Mouse (Mus musculus) A20 (cell line): ENCODE measurements around the gene Baz2b.
A peak's percentile ranks its signal among the peaks of the same experiment; 100 is the strongest.

Experiments used
- DNase-seq: peaks from one replicate; pipeline ENCODE4 v3.0.0-alpha.2; 2011; ENCODE audit warnings: low read depth, low spot score

The Baz2b gene

DNA sequence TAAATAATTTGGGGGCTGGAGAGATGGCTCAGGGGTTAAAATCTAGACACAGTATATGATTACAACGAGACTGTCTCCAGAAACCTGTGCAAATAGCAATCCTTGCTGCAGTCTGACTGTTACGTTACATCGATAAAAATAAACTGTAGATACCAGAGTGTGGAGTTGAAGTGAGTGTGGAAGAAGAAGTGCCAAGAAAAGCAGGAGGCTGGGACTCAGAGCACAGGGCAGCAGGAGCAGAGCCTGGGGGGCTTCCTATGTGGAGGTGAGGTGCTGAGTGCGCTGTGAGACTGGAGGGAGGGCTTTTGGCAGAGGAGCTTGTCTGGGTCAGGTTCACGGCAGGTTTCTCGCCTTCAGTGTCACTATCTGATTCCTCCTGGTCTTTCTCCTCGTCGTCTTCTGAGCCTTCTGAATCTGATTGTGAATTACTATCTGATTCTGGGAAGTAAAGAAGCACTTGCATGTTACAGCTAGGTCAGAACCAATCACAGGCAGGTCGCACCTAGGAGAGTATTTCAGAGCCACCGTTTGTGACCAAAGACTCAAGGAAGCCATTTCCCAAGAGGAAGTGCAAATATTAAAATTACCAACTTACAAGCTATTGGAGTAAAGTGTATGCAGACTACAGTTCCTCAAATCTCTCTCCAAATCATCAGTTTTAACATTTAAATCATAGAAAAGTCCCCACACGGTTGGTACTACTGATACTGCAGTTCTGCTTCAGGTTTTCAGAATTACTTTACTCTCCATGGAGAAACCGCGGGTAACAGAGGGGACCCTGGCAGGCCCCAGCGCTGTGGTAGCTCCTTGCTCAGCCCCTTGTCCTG is 249.8 kb downstream of the Baz2b start:
- DNase-seq: peak; percentile 73

DNA sequence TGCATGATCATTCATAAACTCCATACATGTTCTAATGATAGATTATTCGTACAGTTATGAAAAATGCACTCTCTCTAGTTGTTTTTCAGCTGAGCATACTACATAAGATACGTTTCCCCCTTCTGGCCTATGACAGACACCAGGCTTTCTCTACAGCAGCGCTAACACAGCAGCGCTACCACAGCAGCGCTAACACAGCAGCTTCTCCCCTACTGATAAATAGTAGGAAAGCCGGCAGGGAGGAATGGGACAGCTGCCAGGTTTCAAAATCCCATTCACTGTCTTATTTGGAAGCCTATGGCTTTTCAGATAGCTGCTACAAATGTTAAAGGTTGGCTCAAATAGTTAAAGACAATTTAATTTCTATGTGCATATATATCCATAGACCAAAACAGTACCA is 251.1 kb downstream of the Baz2b start:
- no peak for DNase-seq

DNA sequence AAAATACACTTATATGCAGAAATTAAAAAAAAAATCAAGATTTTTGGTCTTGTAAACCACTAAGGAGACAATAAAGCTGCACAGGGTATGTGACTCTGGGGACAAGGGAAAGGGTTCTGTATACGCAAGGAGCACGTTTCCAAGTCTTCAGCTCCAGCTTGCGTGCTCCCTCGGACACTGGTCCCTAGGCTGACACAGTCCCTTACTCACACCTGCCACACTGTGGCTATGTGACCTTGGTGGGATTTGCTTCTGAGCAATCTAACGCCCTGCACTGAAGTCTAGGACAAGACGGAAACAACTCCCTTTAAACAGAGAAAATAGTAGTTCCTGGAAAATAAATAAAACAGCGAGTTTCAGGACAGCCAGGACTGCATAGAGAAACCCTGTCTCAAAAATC is 253.7 kb downstream of the Baz2b start:
- DNase-seq: no peak

DNA sequence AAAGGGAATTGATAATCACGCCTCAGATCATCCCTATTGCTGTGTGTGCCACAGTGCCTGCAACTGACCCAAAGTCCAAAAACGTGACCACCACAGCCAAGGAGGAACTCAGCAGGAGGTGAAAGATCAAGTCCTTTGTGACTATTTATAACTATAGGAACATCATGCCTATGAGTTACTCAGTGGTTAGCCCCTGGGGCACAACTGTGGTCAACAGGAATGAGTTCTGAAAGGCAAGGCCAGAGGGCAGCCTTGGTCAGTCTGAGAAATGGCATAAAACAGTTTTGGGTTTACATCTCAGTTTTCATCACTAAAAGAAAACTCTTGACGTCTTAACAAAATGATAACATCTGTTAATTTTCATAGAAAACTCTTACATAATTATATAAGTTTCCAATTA is 254.8 kb downstream of the Baz2b start:
- DNase-seq: no peak

DNA sequence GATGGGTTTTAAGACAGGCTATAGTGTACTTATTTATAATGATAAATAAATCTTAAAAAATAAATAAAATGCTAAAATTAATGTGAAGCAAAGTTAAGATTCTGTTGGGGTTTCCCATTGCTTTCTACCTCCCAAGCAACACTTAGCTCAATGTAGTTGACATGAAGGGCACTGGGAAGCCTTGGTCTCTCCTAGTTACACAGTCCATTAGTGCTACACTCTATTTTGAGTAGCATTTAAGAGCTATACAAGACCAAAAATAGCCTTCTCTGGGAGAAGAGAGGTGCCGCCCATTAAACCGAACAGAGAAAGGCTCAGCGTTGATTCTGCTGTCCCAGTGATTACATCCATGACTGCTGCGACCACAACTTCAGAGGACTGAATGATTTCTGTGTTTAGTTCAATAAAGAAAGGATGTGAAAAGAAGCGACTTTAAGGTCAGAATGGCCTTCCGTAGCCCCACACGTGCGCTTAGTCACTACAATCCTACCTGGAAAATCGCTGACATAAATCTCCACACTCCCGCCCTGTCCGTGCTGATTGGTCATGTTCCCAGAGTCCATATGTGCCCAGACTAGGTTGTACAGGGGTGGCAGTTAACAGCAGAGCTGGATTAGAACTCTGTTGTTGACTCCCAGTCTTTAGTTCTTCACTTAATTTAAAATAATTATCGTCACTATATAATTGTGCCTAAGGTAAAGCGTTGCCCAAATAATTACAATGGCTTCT is 257.2 kb downstream of the Baz2b start:
- DNase-seq: no peak

DNA sequence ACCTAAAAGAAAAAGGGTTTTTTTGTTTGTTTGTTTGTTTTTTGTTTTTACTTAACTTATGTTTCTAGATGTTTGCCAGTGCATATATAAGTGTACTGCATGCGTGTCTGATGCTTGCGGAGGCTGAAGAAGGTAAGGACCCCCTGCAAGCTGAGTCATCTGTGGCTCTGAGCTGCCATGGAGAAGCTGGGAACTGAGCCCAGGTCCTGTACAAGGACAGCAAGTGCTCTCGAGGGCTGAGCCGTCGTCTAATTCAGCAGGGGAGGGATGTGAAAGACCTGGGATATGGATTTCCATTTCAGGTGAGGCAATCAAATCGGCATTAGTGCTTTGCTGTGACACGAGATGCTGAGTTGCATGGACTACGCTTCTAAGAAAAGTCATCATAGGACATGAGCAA is 257.9 kb downstream of the Baz2b start:
- DNase-seq: no peak

DNA sequence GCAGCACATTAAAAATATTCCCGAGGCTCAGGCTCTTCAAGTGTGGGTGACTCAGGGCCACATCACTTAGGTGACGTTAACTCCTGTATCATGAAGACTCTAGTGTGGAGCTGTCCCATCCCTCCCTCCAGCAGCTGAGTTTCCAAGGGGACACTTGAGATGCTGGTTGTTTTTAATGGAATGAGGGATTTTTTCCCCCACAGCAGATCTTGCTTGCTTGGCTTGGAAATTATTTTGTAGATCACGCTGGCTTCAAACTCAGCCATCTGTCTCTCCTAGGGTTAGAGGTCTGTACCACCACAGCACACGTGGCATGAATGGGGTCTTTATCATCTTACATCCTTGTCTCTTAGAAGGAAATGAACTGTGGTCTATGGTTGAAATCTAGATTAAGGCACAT is 258.5 kb downstream of the Baz2b start:
- DNase-seq: no peak

DNA sequence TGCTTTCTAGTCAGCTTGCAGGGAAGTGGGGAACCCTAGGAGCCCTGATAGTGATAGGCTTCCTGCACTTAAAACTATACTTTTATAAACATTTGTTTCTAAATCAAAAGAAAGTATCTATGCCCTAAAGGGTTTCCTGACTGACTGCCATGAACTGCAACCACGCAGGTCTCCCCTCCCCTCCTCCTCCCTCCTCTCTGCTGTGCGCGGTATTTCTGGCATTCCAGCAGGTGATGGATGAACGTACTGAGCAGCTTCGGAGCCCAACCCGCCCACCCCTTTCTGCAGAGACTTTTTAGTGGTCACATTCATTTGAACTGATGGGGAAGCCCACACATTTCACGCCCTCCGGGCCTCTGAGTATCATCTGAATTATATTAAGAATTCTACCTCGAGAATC is 273.3 kb downstream of the Baz2b start:
- peak; percentile 56 for DNase-seq

DNA sequence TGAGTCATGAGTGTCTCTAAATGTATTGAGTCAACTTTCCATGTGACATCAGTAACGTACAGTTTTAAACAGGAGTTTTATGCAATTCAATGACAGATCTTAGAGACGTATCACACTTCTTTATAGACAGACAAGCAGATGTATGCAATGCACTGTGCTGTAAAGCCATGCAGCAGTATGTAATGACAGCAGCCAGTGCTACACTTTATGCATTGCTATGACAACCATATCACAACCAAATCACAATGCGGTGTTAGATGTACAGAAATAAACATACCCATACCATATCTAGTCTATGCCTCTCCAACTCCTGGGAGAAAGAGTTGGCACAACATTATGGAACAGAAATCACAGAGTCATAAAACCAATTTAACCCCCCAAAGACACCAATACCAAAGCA is 276.5 kb downstream of the Baz2b start:
- no peak for DNase-seq

DNA sequence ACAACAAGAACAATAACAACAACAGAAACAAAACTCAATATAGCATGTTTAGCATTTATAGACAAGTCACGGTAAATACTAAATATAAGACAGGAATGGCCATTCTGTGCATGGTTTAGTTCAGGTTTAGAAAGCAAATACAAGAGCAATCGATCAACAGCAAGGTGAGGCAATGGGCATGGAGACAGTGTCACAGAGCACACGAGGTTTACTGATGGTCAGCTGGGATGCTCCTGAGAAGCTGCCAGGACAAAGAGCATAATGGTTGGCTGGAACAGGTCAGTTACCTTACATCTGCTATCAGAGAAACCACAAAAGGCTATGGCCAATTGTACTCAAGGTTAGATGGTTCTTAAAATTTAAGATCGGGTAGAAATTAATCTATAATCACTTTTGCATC is 277.4 kb downstream of the Baz2b start:
- no peak for DNase-seq

DNA sequence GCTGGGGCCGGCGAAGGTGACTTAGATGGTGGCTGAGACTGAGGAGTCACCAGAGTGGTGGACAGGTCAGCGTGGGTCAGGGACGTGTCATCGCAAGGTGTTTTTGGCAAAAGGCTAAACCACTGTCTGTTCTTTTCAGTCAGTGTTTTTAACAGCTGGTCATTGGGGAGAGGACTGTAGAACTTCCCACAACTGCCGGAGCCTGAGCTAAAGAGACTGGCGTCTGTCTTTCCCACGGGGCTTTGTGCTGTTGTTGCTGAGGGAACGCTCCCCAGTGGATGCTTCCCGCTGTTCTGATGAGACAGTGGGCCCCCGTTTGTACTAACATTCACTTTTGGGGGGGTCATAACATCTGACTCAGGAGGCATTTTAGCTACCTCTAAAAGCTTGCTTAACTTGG is 296.0 kb downstream of the Baz2b start:
- DNase-seq: no peak

DNA sequence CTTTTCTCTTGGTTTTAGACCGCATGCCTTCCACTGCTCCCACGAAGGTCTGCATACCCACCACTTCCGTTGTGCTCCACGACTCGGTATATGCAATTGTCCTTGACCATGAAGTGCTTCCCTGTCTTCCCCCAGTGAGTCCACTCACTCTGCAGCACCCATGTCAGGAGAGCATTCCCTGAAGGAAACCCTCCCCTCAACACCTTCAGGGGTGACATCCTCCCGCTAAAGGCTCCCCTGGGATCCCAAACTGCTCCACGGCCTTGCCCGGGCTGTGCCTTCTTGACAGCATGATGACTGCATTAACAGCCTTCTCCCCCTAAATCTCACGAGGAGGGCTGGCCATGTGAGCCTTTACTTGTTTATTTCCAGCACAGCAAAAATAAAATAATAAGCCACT is 301.6 kb downstream of the Baz2b start:
- DNase-seq: no peak

DNA sequence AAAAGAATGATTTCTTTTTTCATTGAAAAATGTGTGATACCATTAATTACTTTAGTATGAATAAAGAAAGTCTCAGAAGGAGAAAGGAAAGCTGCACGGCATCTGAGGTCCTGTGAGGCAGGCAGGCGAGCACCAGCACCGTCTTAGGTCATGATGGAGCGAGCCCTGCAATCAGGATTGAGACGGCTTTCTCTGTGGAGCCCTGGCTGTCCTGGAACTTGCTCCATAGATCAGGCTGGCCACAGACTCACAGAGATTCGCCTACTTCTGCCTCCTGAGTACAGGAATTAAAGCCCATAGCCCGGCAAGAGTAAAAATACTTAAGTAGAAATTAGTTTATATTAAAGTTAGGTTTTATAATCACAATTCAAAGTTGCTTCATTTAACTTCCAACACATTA is 305.6 kb downstream of the Baz2b start:
- DNase-seq: no peak

DNA sequence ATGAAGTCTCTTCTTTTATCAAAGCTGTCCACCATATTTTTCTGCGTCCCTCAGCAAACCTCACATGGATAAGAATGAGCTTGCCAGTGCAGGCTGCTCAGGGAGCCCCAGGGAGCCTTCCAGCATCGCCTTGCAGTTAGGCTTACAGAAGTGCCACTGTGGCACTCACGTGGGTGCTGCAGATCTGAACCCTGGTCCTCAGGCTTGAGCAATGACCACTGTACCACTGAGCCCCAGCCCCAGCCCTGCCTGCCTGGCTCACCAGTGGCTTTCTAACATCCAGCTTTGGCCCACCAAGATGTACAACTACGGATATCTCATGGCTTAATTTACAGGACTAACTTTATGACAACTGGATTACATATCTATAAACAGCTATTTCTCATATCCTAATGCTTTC is 311.0 kb downstream of the Baz2b start:
- no peak for DNase-seq

DNA sequence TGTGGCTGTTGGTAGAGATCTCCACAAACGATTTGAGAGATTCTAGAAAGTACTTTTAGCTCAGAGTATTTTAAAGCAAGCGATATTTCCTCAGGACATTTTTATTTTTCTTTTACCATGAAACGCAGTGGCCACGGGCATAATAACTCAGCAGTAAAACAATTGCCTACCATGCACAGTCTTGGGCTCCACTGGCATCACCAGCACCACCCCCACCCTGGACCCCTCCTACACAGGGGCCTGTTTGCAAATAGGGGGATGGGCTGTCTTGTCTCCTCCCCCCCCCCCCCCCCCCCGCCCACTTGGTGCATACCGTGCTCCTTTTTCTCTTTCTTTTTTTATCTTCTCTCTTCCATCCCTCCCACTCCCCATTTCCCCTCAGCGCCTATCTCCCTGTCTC is 311.5 kb downstream of the Baz2b start:
- no peak for DNase-seq

DNA sequence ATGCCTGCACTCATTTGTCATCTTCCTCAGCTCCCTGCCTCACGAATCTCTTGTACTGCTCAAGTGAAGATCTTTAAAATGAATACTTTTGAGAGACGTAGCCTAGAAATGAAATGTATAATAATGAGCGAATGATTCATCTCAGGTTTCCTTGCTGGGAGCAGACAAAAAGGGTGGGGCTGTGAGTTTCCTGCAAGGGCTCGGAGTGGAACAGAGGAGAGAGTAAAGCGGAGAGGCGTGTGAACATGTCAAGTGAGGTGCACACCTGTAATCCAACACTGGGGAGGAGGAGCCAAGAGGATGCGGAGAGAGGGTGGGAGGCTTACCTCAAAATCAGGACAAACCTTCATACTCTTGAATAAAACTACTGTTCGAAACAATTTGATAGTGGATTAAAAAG is 312.8 kb downstream of the Baz2b start:
- DNase-seq: no peak

DNA sequence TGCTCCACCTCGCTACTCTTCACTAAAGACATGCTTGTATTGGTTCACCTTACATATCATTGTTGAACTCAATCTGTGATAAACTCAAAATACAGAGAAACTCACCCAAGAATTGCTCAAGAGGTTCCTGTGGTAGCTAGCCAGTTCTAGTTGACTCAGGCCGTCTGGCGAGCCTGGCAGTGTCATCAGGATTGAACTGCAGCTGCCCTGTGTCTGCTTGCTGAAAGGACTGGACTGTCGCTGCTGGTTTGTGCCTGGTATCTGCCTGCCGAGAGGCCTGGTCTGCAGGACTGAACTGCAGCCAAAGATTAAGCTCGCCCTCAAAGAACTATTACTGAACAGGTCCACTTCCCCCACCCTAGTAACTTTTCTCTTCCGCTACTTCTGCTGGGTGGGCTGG is 313.2 kb downstream of the Baz2b start:
- no peak for DNase-seq

DNA sequence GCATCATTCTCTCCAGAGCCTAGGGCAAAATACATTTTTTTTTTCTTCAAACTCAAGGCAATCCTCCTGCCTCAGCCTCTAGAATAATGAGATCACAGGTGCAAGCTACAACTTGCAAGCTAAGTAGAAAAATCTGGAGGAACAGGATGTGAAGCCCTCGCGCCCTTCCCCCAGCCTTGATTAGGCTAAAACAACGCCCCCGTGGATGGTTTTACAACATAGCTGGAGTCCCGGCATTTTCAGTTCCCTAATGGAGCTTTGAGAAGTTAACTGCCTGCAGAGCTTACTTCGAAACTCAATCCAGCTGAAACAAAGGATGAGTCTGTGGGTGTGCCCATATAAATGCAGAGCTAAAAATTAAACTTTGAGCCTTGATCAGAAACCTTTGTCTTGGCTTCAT is 319.9 kb downstream of the Baz2b start:
- peak; percentile 58 for DNase-seq

DNA sequence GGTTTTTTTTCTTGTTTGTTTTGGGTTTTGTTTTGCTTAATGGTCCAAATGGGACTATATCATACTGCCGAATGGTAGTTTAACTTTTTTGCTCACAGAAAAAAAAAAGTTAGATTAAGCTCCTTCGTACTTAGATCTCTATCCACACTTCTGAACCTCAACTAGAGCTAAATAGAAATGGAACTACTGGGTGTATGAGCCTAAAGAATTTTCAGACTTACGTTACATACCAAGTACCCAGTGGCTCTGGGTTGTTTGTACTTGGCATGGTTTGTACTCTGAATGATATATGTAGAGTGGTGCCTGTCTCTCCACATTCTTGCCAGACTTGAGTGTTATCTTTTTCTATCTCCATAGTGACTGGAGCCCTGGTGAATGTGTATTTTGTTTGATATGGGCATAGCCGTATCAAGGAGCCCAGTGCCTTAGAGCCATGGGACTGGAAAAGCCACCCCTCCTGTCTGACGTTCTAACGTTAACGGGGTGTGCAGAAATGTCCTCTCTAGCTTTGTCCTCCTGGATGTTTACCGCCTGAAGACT is 326.8 kb downstream of the Baz2b start:
- DNase-seq: no peak

DNA sequence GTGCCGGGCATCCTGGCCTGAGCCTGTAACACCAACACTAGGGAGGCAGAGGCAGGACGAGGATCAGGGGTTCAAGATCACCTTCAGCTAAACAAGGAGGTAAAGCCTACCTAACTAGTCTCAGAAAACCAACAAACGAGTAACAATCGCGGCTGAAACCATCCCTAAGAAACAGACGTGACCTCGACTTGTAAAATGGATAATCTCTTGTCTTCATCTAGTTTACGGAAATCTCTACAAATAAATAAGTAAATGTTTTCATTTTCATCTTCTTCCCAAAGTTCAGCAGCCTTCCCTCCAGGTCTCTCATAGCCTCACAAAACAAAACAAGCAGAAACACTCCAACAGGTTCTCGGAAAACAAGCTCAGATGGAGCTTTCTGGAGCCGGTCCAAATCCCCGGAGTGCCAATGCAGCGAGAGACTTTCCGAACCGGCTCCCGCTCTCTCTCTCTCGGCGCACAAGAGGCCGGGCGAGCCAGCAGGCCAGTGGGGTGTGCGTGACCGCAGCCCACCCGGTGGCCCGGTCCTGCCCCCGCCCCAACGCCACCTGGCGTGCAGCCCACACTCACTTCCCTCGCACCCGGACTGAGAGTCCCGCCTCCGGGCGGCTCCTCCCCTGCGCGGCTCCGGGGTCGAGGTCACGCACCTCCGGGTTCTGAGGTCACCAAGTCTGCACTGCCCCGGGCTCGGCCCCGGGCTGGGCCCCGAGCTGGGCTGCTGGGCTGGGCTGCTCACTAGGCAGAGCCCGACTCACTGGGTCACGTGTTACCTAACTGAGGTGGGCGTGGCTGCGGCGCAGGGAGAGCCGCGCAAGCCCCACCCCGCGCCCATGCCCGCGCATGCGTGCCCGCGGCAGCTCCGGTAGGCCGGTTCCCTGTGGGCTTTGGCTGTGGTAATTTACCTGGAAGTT is 327.6 kb downstream of the Baz2b start, which contains the start of gene Wdsub1:
TSS of gene Wdsub1 (minus strand) at position 761 of the 911 bp plus-strand sequence.
- peak; percentile 96 for DNase-seq

DNA sequence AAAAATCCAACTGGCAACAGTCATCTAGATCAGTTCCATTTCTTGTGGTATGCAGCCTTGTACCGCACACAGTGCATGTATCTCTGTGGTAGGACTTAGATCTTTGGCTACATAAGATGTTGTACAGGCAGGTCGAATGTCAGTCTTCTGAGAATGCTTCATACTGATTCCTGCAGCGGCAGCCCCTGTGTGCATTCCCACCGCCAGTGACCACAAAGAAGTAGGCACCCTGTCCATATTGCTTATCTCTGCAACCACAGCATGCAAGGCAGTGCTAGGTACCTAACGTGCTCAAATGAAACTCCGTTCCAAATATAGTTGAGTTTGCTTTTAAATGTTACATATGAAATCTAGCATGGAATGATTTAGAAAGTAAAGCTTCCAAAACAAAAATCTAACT is 328.2 kb downstream of the Baz2b start:
- no peak for DNase-seq

DNA sequence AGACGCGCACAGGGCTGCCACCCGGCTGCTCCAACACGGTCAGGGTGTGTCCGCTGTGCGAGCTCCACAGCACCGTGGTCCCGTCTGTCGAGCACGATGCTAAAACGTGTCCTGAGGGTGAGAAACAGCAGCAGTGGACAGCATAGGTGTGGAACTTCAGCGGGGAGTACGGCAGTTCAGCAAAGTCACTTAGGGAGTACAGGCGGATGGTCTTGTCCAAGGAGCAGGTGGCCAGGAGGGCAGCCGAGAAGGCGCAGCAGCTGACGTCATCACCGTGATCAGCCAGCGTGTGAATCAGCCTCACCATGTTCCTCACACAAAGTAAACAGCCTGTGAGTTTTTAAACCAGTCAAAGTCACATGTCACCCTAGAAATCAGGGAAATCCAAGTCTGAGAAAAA is 331.4 kb downstream of the Baz2b start:
- DNase-seq: no peak
